Mouse (Mus musculus) cerebellum, postnatal 10 days (tissue): ENCODE data around the gene Stra8.
A peak's percentile ranks its signal among the peaks of the same experiment; 100 is the strongest.

Source experiments
- DNase-seq, 2 experiments: peaks; one replicate each; pipeline ENCODE4 v3.0.0; 2021; ENCODE audit warnings: mixed read lengths in 2 of 2

Stra8 gene

GRCm38 (mm10) chr6:34903441-34903840 lies 16.5 kb upstream of the Stra8 start:
- no peak for DNase-seq

GRCm38 (mm10) chr6:34903851-34904250 lies 16.1 kb upstream of the Stra8 start:
- DNase-seq: no peak

GRCm38 (mm10) chr6:34904361-34904760 lies 15.6 kb upstream of the Stra8 start:
- no peak for DNase-seq

GRCm38 (mm10) chr6:34906125-34906524 lies 13.8 kb upstream of the Stra8 start:
- no peak for DNase-seq

- DNase-seq: no peak
Observed at GRCm38 (mm10) chr6:34906661-34907060, 13.3 kb upstream of the Stra8 start.

GRCm38 (mm10) chr6:34907121-34907614 lies 12.8 kb upstream of the Stra8 start:
- DNase-seq: no peak

- no peak for DNase-seq
Observed at GRCm38 (mm10) chr6:34907696-34908260, 12.2 kb upstream of the Stra8 start.

GRCm38 (mm10) chr6:34909631-34910345 lies 10.2 kb upstream of the Stra8 start:
- DNase-seq: no peak

GRCm38 (mm10) chr6:34910371-34911219 lies 9.4 kb upstream of the Stra8 start, which contains the start of gene Wdr91:
Gene Wdr91, minus strand, starts transcription at chr6:34910876.
- DNase-seq: peak; percentile 99

GRCm38 (mm10) chr6:34913341-34914040 lies 6.5 kb upstream of the Stra8 start:
- DNase-seq: no peak

GRCm38 (mm10) chr6:34914462-34914861 lies 5.5 kb upstream of the Stra8 start:
- DNase-seq: no peak

- DNase-seq: no peak
Observed at GRCm38 (mm10) chr6:34919146-34919545, 817 bp upstream of the Stra8 start.

- no peak for DNase-seq
Observed at GRCm38 (mm10) chr6:34920631-34921030, 668 bp downstream of the Stra8 start.

- peak; percentile 34 to 48 for DNase-seq
Observed at GRCm38 (mm10) chr6:34921941-34922340, 2.0 kb downstream of the Stra8 start.

GRCm38 (mm10) chr6:34927156-34927555 lies 7.2 kb downstream of the Stra8 start:
- peak; percentile 84 to 87 for DNase-seq

- DNase-seq: no peak
Observed at GRCm38 (mm10) chr6:34927594-34927993, 7.6 kb downstream of the Stra8 start.

- no peak for DNase-seq
Observed at GRCm38 (mm10) chr6:34932633-34933032, 12.7 kb downstream of the Stra8 start.

- no peak for DNase-seq
Observed at GRCm38 (mm10) chr6:34936743-34937142, 16.8 kb downstream of the Stra8 start.

- DNase-seq: no peak
Observed at GRCm38 (mm10) chr6:34938280-34938928, 18.4 kb downstream of the Stra8 start.

- DNase-seq: no peak
Observed at GRCm38 (mm10) chr6:34938929-34939325, 19.0 kb downstream of the Stra8 start.

- no peak for DNase-seq
Observed at GRCm38 (mm10) chr6:34939451-34939850, 19.5 kb downstream of the Stra8 start.

GRCm38 (mm10) chr6:34941496-34941895 lies 21.5 kb downstream of the Stra8 start:
- no peak for DNase-seq
